Mouse (Mus musculus) sigmoid colon, adult 10 weeks (tissue): ENCODE results near the gene Sstr1. TPM values are rescaled to one million over a fixed set of nuclear protein-coding genes. Genes with fewer than 3 reads are reported as not detected.

Experiments used
- polyA plus RNA-seq: library from polyadenylated mRNA; stranded (reverse); fragments of 350-450 nt; fragmentation: Illumina TruSeq; extraction: RNeasy Lipid Tissue Mini Kit (QIAGEN cat#74804); gene quantifications from one replicate; pipeline ENCODE4 v1.2.3, GENCODE M21; 2014; ENCODE audit warnings: low read depth, low replicate concordance

The Sstr1 gene
- 0.76 TPM for polyA plus RNA-seq

DNA sequence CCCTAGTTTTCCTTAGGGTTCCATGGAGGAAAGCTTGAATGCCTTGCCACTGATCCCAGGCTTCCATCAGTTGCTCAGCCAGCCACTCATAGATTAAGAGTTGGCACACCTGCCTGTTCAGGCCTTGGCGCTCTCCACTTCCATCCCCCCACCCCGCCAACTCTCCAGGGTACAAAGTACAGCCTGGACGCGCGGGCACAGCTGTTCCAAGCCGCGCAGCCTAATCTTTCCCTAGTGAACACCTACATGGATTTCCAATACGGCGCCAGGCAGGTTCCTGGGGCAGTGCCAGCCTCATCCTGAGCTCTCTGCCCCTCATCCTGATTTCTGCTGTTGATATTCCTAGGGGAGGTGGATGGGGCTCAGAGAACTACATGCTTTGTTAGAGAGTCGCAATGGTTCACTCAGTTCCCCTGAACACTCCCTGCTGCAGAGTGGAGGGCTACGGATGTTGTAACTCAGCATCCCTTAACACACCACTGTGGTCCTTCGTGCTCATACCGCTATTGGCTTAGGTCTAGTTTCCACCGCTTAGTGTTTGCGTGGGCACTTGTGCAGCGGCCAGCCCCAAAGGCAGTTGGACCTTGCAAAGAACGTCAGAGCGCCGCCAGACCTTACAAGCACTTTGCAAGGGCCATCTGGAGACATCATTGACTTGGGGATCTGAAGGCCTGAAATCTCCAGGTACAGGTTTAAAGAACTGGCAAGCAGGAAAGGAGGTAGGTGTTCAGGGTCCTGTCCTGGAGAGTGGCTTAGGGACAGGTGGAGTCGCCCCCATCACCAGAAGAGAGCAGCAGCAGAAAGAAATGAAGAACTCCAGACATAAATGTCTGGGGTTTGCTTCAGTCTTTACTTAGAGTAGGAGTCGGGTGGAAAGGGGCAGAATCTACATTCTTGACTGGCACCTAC lies at the start of gene Sstr1:
Gene Sstr1, plus strand, starts transcription at position 610 of the 909 bp plus-strand sequence.

Other genes with a start within 250 kb of the Sstr1 start
- 32.4 TPM for gene Clec14a, start 57.5 kb downstream of the Sstr1 start, polyA plus RNA-seq